Mouse (Mus musculus): ENCODE measurements at regions not wholly inside any gene's neighbourhood (a gene's known extent, or its start where the extent isn't known, plus 50 kb on each side); places are given as distances from the start of the nearest gene placed in this dataset.

GRCm38 (mm10) chr13:103683169-103683568, 91.2 kb downstream of the Srek1 start:
- 83% methylated on average over 9 of the region's 9 CpGs for WGBS
- Histone ChIP-seq H3K4me1 (no peaks in the 10 kb centered on the region), H3K27me3 (no peaks in the 10 kb centered on the region), H3K9me3 (no peaks in the 10 kb centered on the region), H3K27ac (no peak overlapping the region), H3K36me3 (no peaks in the 10 kb centered on the region), H3K4me3 (no peak overlapping the region), H3K4me2 (replicated peaks) (no peak overlapping the region), H3K9ac (no peak overlapping the region)
- no peak for ATAC-seq (ENCODE audit: insufficient number of reproducible peaks, insufficient read depth, low FRiP score, low TSS enrichment)

GRCm38 (mm10) chr13:103680740-103681139, 93.7 kb downstream of the Srek1 start:
- Histone ChIP-seq H3K4me3 (no peak overlapping the region), H3K27ac (no peak overlapping the region), H3K27me3 (no peaks in the 10 kb centered on the region), H3K36me3 (no peaks in the 10 kb centered on the region), H3K4me2 (replicated peaks) (no peak overlapping the region), H3K4me1 (no peaks in the 10 kb centered on the region), H3K9me3 (no peaks in the 10 kb centered on the region), H3K9ac (no peak overlapping the region)
- no peak for ATAC-seq (ENCODE audit: insufficient number of reproducible peaks, insufficient read depth, low FRiP score, low TSS enrichment)
- 89% methylated on average over 4 of the region's 4 CpGs for WGBS

- Histone ChIP-seq H3K36me3 (no peaks in the 10 kb centered on the region), H3K4me3 (no peak overlapping the region), H3K9ac (no peak overlapping the region), H3K9me3 (no peaks in the 10 kb centered on the region), H3K4me1 (no peaks in the 10 kb centered on the region), H3K4me2 (replicated peaks) (no peak overlapping the region), H3K27me3 (no peaks in the 10 kb centered on the region), H3K27ac (no peak overlapping the region)
- WGBS, result 80% methylated on average over 7 of the region's 7 CpGs
- no peak for ATAC-seq (ENCODE audit: insufficient number of reproducible peaks, insufficient read depth, low FRiP score, low TSS enrichment)
Measured at GRCm38 (mm10) chr13:103680052-103680451, 94.4 kb downstream of the Srek1 start.

GRCm38 (mm10) chr13:103676831-103677230, 97.6 kb downstream of the Srek1 start:
- Histone ChIP-seq H3K36me3 (no peaks in the 10 kb centered on the region), H3K4me1 (no peaks in the 10 kb centered on the region), H3K27ac (no peak overlapping the region), H3K9ac (no peak overlapping the region), H3K27me3 (no peaks in the 10 kb centered on the region), H3K9me3 (no peaks in the 10 kb centered on the region), H3K4me3 (no peak overlapping the region), H3K4me2 (replicated peaks) (no peak overlapping the region)
- 76% methylated on average over 13 of the region's 13 CpGs for WGBS
- ATAC-seq (ENCODE audit: insufficient number of reproducible peaks, insufficient read depth, low FRiP score, low TSS enrichment), result no peak

- H3K27ac ChIP-seq, result no peak overlapping the region
- WGBS, result 80% methylated on average over 5 of the region's 5 CpGs
- ATAC-seq (ENCODE audit: insufficient number of reproducible peaks, insufficient read depth, low FRiP score, low TSS enrichment), result no peak
- no peaks in the 10 kb centered on the region for H3K4me1 ChIP-seq
- no peaks in the 10 kb centered on the region for H3K9me3 ChIP-seq
- H3K4me3 ChIP-seq, result no peak overlapping the region
- no peaks in the 10 kb centered on the region for H3K27me3 ChIP-seq
- H3K36me3 ChIP-seq, result no peaks in the 10 kb centered on the region
- H3K9ac ChIP-seq, result no peak overlapping the region
- no peak overlapping the region for H3K4me2 ChIP-seq (replicated peaks)
Measured at GRCm38 (mm10) chr13:103676221-103676620, 98.2 kb downstream of the Srek1 start.

- Histone ChIP-seq H3K4me2 (replicated peaks) (no peak overlapping the region), H3K4me3 (no peak overlapping the region), H3K27me3 (no peaks in the 10 kb centered on the region), H3K4me1 (no peaks in the 10 kb centered on the region), H3K27ac (no peak overlapping the region), H3K9me3 (no peaks in the 10 kb centered on the region), H3K9ac (no peak overlapping the region), H3K36me3 (no peaks in the 10 kb centered on the region)
- ATAC-seq (ENCODE audit: insufficient number of reproducible peaks, insufficient read depth, low FRiP score, low TSS enrichment), result no peak
Measured at GRCm38 (mm10) chr13:103670611-103671010, 103.8 kb downstream of the Srek1 start.

GRCm38 (mm10) chr13:103669856-103670255, 104.6 kb downstream of the Srek1 start:
- WGBS, result 93% methylated on average over 4 of the region's 4 CpGs
- no peak overlapping the region for H3K9ac ChIP-seq
- no peaks in the 10 kb centered on the region for H3K36me3 ChIP-seq
- no peak overlapping the region for H3K4me3 ChIP-seq
- H3K9me3 ChIP-seq, result no peaks in the 10 kb centered on the region
- no peak overlapping the region for H3K27ac ChIP-seq
- ATAC-seq (ENCODE audit: insufficient number of reproducible peaks, insufficient read depth, low FRiP score, low TSS enrichment), result no peak
- no peaks in the 10 kb centered on the region for H3K4me1 ChIP-seq
- H3K27me3 ChIP-seq, result no peaks in the 10 kb centered on the region
- H3K4me2 ChIP-seq (replicated peaks), result no peak overlapping the region

- Histone ChIP-seq H3K27me3 (no peaks in the 10 kb centered on the region), H3K4me1 (no peaks in the 10 kb centered on the region), H3K4me2 (replicated peaks) (no peak overlapping the region), H3K4me3 (no peak overlapping the region), H3K27ac (no peak overlapping the region), H3K36me3 (no peaks in the 10 kb centered on the region), H3K9ac (no peak overlapping the region), H3K9me3 (no peaks in the 10 kb centered on the region)
- 92% methylated on average over 2 of the region's 2 CpGs for WGBS
- ATAC-seq (ENCODE audit: insufficient number of reproducible peaks, insufficient read depth, low FRiP score, low TSS enrichment), result no peak
Measured at GRCm38 (mm10) chr13:103667749-103668148, 106.7 kb downstream of the Srek1 start.

GRCm38 (mm10) chr13:103660248-103660996, 114.0 kb downstream of the Srek1 start:
- Histone ChIP-seq H3K4me3 (no peak overlapping the region), H3K27me3 (no peaks in the 10 kb centered on the region), H3K4me1 (0 out of 2 replicates have a peak, but pooled peaks cover 3% of the 10 kb centered on the region), H3K9ac (no peak overlapping the region), H3K27ac (no peak overlapping the region), H3K4me2 (replicated peaks) (no peak overlapping the region), H3K9me3 (no peaks in the 10 kb centered on the region), H3K36me3 (no peaks in the 10 kb centered on the region)
- ATAC-seq (ENCODE audit: insufficient number of reproducible peaks, insufficient read depth, low FRiP score, low TSS enrichment), result no peak
- WGBS, result 29% methylated on average over 11 of the region's 11 CpGs

GRCm38 (mm10) chr13:103655966-103656365, 118.4 kb downstream of the Srek1 start:
- no peak for ATAC-seq (ENCODE audit: insufficient number of reproducible peaks, insufficient read depth, low FRiP score, low TSS enrichment)
- Histone ChIP-seq H3K9me3 (no peaks in the 10 kb centered on the region), H3K9ac (no peak overlapping the region), H3K27me3 (no peaks in the 10 kb centered on the region), H3K4me1 (0 out of 2 replicates have a peak, but pooled peaks cover 3% of the 10 kb centered on the region), H3K4me3 (no peak overlapping the region), H3K4me2 (replicated peaks) (no peak overlapping the region), H3K27ac (no peak overlapping the region), H3K36me3 (no peaks in the 10 kb centered on the region)
- 88% methylated on average over 2 of the region's 2 CpGs for WGBS

- Histone ChIP-seq H3K36me3 (no peaks in the 10 kb centered on the region), H3K4me3 (no peak overlapping the region), H3K27me3 (no peaks in the 10 kb centered on the region), H3K9ac (no peak overlapping the region), H3K9me3 (no peaks in the 10 kb centered on the region), H3K4me1 (no peaks in the 10 kb centered on the region), H3K4me2 (replicated peaks) (no peak overlapping the region), H3K27ac (no peak overlapping the region)
- no peak for ATAC-seq (ENCODE audit: insufficient number of reproducible peaks, insufficient read depth, low FRiP score, low TSS enrichment)
- 82% methylated on average over 4 of the region's 4 CpGs for WGBS
Measured at GRCm38 (mm10) chr13:103653216-103653615, 121.2 kb downstream of the Srek1 start.

- H3K27me3 ChIP-seq, result no peaks in the 10 kb centered on the region
- H3K4me1 ChIP-seq, result no peaks in the 10 kb centered on the region
- H3K27ac ChIP-seq, result no peak overlapping the region
- no peaks in the 10 kb centered on the region for H3K36me3 ChIP-seq
- no peaks in the 10 kb centered on the region for H3K9me3 ChIP-seq
- no peak for ATAC-seq (ENCODE audit: insufficient number of reproducible peaks, insufficient read depth, low FRiP score, low TSS enrichment)
- no peak overlapping the region for H3K9ac ChIP-seq
- WGBS, result 89% methylated on average over 3 of the region's 3 CpGs
- H3K4me3 ChIP-seq, result no peak overlapping the region
- H3K4me2 ChIP-seq (replicated peaks), result no peak overlapping the region
Measured at GRCm38 (mm10) chr13:103649383-103649782, 125.0 kb downstream of the Srek1 start.

Data from embryonic facial prominence, embryonic 12.5 days (tissue).